Mouse (Mus musculus) heart, adult 2 months (tissue): ENCODE results near the gene Zfp799.

Experiments
- CTCF ChIP-seq: fragments of 200-600 bp; IDR thresholded peaks from 2 replicates; pipeline ENCODE4 v1.8.1; 2022; ENCODE audit warnings: antibody characterized with exemption, mild to moderate bottlenecking, moderate library complexity
- EP300 ChIP-seq: fragments of 200-500 bp; IDR thresholded peaks from 2 replicates; pipeline ENCODE4 v1.6.1; 2011; ENCODE audit warnings: low read depth, low read length, control low read depth; ENCODE audit not compliant: insufficient read depth
- POLR2A ChIP-seq: fragments of 200-500 bp; IDR thresholded peaks from 2 replicates; pipeline ENCODE4 v1.6.1; 2011; ENCODE audit warnings: mild to moderate bottlenecking, low read depth, low read length, control low read depth; ENCODE audit not compliant: insufficient read depth

DNA sequence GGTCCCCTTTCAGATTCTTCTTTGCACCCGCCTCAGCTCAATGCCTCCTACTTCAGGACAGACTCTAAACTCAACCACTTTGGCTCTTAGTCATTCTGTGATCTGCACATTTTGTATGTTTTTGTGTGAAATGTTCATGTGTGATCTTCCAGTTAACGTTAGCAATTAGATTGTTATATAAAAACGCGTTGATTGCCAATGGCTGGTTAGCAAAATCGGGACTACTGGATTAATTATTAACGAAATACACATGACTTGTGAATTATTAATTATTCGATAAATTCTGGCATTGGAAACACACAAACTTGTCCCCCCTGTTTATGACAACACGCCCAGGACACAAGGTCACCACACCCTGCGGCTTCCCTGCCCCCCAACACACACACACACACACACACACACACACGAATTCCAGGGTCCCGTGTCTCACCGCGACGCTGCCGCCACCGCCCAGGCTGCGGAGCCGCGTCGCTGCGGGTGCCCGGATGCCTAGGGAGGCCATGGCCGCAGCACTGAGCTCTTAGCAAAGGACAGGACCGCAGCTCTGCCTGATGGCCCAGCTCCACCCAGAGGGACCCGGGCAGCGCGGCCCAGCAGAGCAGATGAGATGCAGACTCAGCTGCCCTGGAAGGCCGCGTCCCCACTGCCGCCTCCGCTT is 42.5 kb downstream of the Zfp799 start:
- TF ChIP-seq CTCF (no peak), EP300 (no peak), POLR2A (no peak)
